Mouse (Mus musculus): Measurements from ENCODE around the gene Brsk2. TPM values are rescaled to one million over a fixed set of nuclear protein-coding genes. Genes with fewer than 3 reads are reported as not detected.

Gene Brsk2
- polyA plus RNA-seq, 1 experiment from 2014 or later = 11.4 TPM

DNA sequence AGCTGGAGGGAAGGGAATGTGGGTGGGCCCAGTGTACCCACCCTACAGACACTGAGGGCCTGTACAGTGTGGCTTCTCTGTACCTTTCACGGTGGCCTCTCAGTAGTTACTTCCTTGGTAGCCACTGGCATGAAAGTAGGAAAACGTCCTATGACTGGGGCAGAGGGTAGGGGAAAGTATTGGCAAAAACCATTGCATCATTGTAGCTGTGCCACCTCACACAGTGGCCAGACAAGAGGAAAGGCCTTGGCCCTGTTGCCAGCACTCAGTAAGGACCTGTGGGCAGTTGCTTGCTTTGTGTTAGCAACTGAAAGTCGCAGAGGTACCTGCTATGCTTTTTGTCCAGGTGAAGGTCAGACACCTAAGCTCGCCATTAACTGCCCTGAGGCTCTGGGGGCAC lies 44.6 kb downstream of the Brsk2 start:
- ATAC-seq (ENCODE audit: low FRiP score) (no peak), DNase-seq (ENCODE audit: low spot score, missing footprints) (no peak)
- H3K4me1 ChIP-seq (ENCODE audit: control insufficient read depth, insufficient read depth, low read length) = no peaks in the 10 kb centered on the region
- no peak overlapping the region for H3K4me2 ChIP-seq
- no peak overlapping the region for H3K27ac ChIP-seq (ENCODE audit: low read depth, low read length)
- H3K9ac ChIP-seq (ENCODE audit: low read length) = no peak overlapping the region
- H3K4me3 ChIP-seq (ENCODE audit: low read depth, low read length) = no peak overlapping the region
- H3K27me3 ChIP-seq (ENCODE audit: control insufficient read depth, insufficient read depth, low read length) = no peaks in the 10 kb centered on the region
- WGBS = 84% methylated on average over 4 of the region's 4 CpGs
- peaks cover 47% of the 10 kb centered on the region for H3K36me3 ChIP-seq (ENCODE audit: control insufficient read depth, insufficient read depth, low read length)
- no peaks in the 10 kb centered on the region for H3K9me3 ChIP-seq (ENCODE audit: control insufficient read depth, low read length)

DNA sequence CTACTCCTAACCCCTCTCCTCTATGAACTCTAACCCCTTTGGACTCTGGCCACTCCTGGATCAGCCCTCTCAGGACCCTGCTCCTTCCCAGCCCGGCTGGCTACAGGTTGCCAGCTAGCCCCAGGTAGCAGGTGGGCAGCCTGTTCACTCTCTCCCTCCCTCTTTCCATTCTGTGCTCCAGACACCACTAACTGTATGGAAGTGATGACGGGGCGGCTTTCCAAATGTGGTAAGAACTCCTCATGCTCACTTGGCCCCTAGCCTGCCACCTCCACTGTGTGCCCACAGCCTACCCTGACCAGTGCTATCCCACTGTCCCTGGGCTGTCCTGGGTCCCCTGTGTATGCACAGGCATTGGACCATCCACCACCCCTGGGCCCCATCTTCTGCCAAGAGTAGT lies 51.1 kb downstream of the Brsk2 start:
- Histone ChIP-seq H3K27me3 (ENCODE audit: control insufficient read depth, insufficient read depth, low read length) (no peaks in the 10 kb centered on the region), H3K4me1 (ENCODE audit: control insufficient read depth, insufficient read depth, low read length) (no peaks in the 10 kb centered on the region), H3K9me3 (ENCODE audit: control insufficient read depth, low read length) (no peaks in the 10 kb centered on the region), H3K4me3 (ENCODE audit: low read depth, low read length) (no peak overlapping the region), H3K36me3 (ENCODE audit: control insufficient read depth, insufficient read depth, low read length) (peaks cover 36% of the 10 kb centered on the region), H3K9ac (ENCODE audit: low read length) (no peak overlapping the region), H3K27ac (ENCODE audit: low read depth, low read length) (no peak overlapping the region), H3K4me2 (no peak overlapping the region)
- DNase-seq (ENCODE audit: low spot score, missing footprints) (no peak), ATAC-seq (ENCODE audit: low FRiP score) (no peak)
- WGBS = 100% methylated on average over 3 of the region's 3 CpGs

DNA sequence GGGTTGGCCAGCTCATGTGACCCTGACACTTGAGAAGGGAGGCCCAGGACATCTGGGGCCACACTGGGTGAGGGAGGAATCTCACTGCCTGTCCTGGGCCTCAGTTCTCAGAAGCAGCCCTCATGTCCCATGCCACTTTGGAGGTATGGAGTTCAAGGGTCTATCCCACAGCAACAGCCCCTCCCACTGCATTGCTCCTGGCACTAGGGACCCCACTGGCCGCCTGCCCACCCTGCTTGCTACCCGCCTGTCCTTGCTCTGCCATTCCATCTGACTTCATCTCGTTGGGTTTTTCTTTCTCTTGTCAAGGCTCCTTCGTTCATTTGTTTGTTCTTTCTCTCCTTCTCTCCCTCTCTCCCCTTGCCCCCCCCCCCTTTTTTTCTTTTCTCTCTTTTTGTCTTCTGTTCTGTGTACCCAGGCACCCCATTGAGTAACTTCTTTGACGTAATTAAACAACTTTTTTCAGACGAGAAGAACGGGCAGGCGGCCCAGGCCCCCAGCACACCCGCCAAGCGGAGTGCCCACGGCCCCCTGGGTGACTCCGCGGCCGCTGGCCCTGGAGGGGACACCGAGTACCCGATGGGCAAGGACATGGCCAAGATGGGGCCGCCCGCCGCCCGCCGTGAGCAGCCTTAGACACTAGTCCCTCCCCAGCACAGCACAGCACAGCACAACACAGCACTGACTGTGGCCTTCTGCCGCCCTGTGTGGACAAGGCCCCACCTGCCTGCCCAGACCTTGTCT lies 52.2 kb downstream of the Brsk2 start:
- H3K4me2 ChIP-seq = no peak overlapping the region
- H3K4me3 ChIP-seq (ENCODE audit: low read depth, low read length) = no peak overlapping the region
- H3K9me3 ChIP-seq (ENCODE audit: control insufficient read depth, low read length) = no peaks in the 10 kb centered on the region
- H3K9ac ChIP-seq (ENCODE audit: low read length) = no peak overlapping the region
- DNase-seq (ENCODE audit: low spot score, missing footprints) (no peak), ATAC-seq (ENCODE audit: low FRiP score) (no peak)
- no peaks in the 10 kb centered on the region for H3K4me1 ChIP-seq (ENCODE audit: control insufficient read depth, insufficient read depth, low read length)
- no peaks in the 10 kb centered on the region for H3K27me3 ChIP-seq (ENCODE audit: control insufficient read depth, insufficient read depth, low read length)
- peaks cover 31% of the 10 kb centered on the region for H3K36me3 ChIP-seq (ENCODE audit: control insufficient read depth, insufficient read depth, low read length)
- no peak overlapping the region for H3K27ac ChIP-seq (ENCODE audit: low read depth, low read length)
- 78% methylated on average over 20 of the region's 22 CpGs for whole genome bisulfite sequencing

DNA sequence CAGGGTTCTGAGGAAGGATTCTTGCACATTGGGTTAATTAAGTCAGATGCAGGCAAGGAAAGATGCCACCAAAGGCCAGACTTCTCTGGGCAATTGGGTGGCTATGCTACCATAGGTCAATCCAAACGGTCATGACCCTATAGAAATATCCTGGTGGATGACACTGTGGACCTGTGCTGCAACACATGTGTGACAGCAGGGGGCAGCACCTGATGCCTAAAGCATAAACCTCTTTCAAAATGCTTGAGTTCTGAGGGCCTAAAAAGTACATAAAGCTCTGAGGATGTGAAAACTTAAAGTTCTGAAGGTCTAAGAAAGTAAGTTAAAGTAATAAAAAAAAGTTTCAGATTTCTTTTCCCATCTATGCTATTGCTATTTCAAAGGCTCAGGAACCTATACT lies 67.0 kb downstream of the Brsk2 start:
- DNase-seq (ENCODE audit: low spot score, missing footprints) (peak; percentile 83), ATAC-seq (ENCODE audit: low FRiP score) (no peak)

DNA sequence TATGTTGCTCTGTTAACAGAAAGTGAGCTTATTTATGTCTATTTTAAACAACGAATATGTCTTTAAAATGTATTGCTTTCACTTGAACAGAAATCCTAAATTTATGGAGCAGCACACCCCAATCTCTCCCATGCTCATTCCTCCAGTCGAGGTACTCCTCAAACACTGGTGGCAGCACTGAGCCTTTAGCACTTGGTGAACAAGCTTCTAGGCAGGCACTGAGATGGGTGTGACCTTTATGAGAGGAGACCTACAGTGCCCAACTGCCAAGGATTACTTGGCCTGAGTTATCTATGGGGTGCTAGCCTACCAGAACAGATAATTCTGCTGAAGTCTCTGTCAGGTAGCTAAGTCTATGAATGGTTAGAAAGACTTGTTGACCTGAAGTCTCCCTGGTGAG lies 70.1 kb downstream of the Brsk2 start:
- WGBS = 60% methylated on average over 2 of the region's 2 CpGs
- no peak overlapping the region for H3K4me3 ChIP-seq (ENCODE audit: low read depth, low read length)
- ATAC-seq (ENCODE audit: low FRiP score) (no peak), DNase-seq (ENCODE audit: low spot score, missing footprints) (peak; percentile 82)
- no peak overlapping the region for H3K9ac ChIP-seq (ENCODE audit: low read length)
- no peak overlapping the region for H3K27ac ChIP-seq (ENCODE audit: low read depth, low read length)
- H3K9me3 ChIP-seq (ENCODE audit: control insufficient read depth, low read length) = no peaks in the 10 kb centered on the region
- no peaks in the 10 kb centered on the region; the same call in 1 of the 2 replicates for H3K36me3 ChIP-seq (ENCODE audit: control insufficient read depth, insufficient read depth, low read length)
- no peaks in the 10 kb centered on the region for H3K4me1 ChIP-seq (ENCODE audit: control insufficient read depth, insufficient read depth, low read length)
- H3K4me2 ChIP-seq = no peak overlapping the region
- H3K27me3 ChIP-seq (ENCODE audit: control insufficient read depth, insufficient read depth, low read length) = no peaks in the 10 kb centered on the region

More for the DNA sequence above, 67.0 kb downstream of the Brsk2 start:
- Histone ChIP-seq H3K4me1 (ENCODE audit: control insufficient read depth, insufficient read depth, low read length) (no peaks in the 10 kb centered on the region), H3K36me3 (ENCODE audit: control insufficient read depth, insufficient read depth, low read length) (no peaks in the 10 kb centered on the region; the same call in 1 of the 2 replicates), H3K27ac (ENCODE audit: low read depth, low read length) (no peak overlapping the region), H3K9me3 (ENCODE audit: control insufficient read depth, low read length) (no peaks in the 10 kb centered on the region), H3K4me2 (no peak overlapping the region), H3K4me3 (ENCODE audit: low read depth, low read length) (no peak overlapping the region), H3K27me3 (ENCODE audit: control insufficient read depth, insufficient read depth, low read length) (no peaks in the 10 kb centered on the region), H3K9ac (ENCODE audit: low read length) (no peak overlapping the region)
- 58% methylated on average over 1 of the region's 1 CpGs for WGBS

DNA sequence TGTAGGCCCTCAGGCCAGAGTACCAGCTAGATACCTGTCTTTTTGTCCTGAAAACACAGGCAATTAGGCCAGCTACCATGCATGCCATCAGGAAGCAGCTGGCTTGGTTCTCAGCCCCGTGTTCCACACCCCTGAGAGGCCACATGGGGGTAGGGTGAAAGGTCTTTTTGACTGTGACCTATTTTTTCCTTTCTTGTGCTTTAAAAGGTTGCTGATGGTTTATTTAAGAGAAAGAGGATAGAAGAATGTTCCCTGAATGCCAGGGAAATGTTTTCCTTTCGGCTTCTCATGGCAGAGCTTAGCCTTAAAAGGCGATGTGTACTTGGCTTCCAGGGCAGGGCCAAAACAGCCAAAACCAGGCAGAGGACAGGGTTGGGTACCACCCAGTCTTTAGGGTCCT lies 71.3 kb downstream of the Brsk2 start:
- 80% methylated on average over 3 of the region's 3 CpGs for WGBS
- Histone ChIP-seq H3K4me2 (no peak overlapping the region), H3K9ac (ENCODE audit: low read length) (no peak overlapping the region), H3K9me3 (ENCODE audit: control insufficient read depth, low read length) (no peaks in the 10 kb centered on the region), H3K27ac (ENCODE audit: low read depth, low read length) (no peak overlapping the region), H3K4me3 (ENCODE audit: low read depth, low read length) (no peak overlapping the region), H3K27me3 (ENCODE audit: control insufficient read depth, insufficient read depth, low read length) (no peaks in the 10 kb centered on the region), H3K36me3 (ENCODE audit: control insufficient read depth, insufficient read depth, low read length) (no peaks in the 10 kb centered on the region), H3K4me1 (ENCODE audit: control insufficient read depth, insufficient read depth, low read length) (no peaks in the 10 kb centered on the region)
- no peak for DNase-seq (ENCODE audit: low spot score, missing footprints)
- ATAC-seq (ENCODE audit: low FRiP score) = no peak

DNA sequence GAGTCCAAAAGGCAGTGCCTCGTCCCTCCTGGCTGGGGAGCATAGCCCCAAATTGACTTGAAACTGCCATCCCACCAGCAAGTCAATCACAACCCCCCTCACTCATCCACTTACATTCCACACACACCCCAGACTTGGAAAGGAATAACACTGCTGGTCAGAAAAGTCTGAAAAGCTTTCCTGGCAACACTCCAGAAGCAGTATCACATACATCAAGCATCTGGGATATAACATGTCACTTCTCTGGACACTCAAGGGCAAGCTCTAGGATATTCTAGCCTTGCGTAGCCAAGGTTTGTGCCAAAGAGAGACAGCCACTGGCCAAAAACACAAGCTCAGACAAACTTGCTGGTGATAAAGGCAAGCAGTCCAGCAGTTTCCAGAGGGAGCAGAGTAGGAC lies 75.6 kb downstream of the Brsk2 start:
- H3K4me3 ChIP-seq (ENCODE audit: low read depth, low read length) = no peak overlapping the region
- no peaks in the 10 kb centered on the region for H3K27me3 ChIP-seq (ENCODE audit: control insufficient read depth, insufficient read depth, low read length)
- H3K9ac ChIP-seq (ENCODE audit: low read length) = no peak overlapping the region
- DNase-seq (ENCODE audit: low spot score, missing footprints) (peak; percentile 57), ATAC-seq (ENCODE audit: low FRiP score) (no peak)
- H3K27ac ChIP-seq (ENCODE audit: low read depth, low read length) = no peak overlapping the region
- H3K4me1 ChIP-seq (ENCODE audit: control insufficient read depth, insufficient read depth, low read length) = no peaks in the 10 kb centered on the region
- WGBS = 97% methylated on average over 2 of the region's 2 CpGs
- H3K36me3 ChIP-seq (ENCODE audit: control insufficient read depth, insufficient read depth, low read length) = no peaks in the 10 kb centered on the region
- no peaks in the 10 kb centered on the region for H3K9me3 ChIP-seq (ENCODE audit: control insufficient read depth, low read length)
- no peak overlapping the region for H3K4me2 ChIP-seq

DNA sequence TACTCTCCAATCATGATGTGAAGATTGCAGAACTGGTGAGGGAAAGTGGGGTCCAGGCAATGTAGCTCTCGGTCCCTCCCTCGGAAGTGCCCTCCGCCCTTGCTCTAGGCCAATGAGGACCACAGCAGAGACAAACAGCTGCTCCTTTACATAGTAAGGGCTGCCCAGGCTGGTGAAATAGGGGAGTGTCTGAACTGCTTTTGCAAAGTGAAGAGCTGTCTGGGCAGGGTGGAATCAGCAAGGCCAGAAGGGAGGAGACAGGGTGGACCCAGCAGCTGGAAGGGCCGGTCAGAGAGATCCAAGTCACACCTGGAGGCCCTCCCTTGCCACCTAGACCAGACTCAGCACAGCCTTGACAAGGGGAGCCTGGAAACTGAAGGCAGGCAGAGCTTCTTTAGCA lies 76.4 kb downstream of the Brsk2 start:
- no peak overlapping the region for H3K9ac ChIP-seq (ENCODE audit: low read length)
- H3K4me3 ChIP-seq (ENCODE audit: low read depth, low read length) = no peak overlapping the region
- H3K9me3 ChIP-seq (ENCODE audit: control insufficient read depth, low read length) = no peaks in the 10 kb centered on the region
- H3K27me3 ChIP-seq (ENCODE audit: control insufficient read depth, insufficient read depth, low read length) = no peaks in the 10 kb centered on the region
- ATAC-seq (ENCODE audit: low FRiP score) (no peak), DNase-seq (ENCODE audit: low spot score, missing footprints) (no peak)
- no peak overlapping the region for H3K4me2 ChIP-seq
- H3K4me1 ChIP-seq (ENCODE audit: control insufficient read depth, insufficient read depth, low read length) = no peaks in the 10 kb centered on the region
- no peak overlapping the region for H3K27ac ChIP-seq (ENCODE audit: low read depth, low read length)
- WGBS = 90% methylated on average over 4 of the region's 4 CpGs
- H3K36me3 ChIP-seq (ENCODE audit: control insufficient read depth, insufficient read depth, low read length) = no peaks in the 10 kb centered on the region

DNA sequence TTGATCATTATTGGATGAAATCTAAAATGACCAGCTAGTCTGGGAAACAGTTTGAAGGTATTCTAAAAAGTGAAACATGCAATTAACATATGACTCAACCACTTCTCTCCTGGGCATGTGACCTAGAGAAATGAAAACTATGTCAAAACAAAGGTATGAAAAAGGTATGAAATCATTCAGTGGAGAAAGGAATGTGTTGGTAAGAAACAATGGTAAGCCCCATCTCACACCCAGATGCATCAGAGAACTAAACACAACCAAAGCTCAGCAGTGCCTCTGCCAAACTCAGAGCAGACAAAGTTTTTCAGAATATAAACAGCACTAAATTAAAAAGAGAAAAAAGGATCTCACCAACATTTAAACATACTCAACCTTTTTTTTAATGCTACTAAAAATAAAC lies 80.5 kb downstream of the Brsk2 start:
- Histone ChIP-seq H3K36me3 (ENCODE audit: control insufficient read depth, insufficient read depth, low read length) (no peaks in the 10 kb centered on the region), H3K9ac (ENCODE audit: low read length) (no peak overlapping the region), H3K27me3 (ENCODE audit: control insufficient read depth, insufficient read depth, low read length) (no peaks in the 10 kb centered on the region), H3K4me1 (ENCODE audit: control insufficient read depth, insufficient read depth, low read length) (no peaks in the 10 kb centered on the region), H3K27ac (ENCODE audit: low read depth, low read length) (no peak overlapping the region), H3K4me2 (no peak overlapping the region), H3K4me3 (ENCODE audit: low read depth, low read length) (no peak overlapping the region), H3K9me3 (ENCODE audit: control insufficient read depth, low read length) (no peaks in the 10 kb centered on the region)
- ATAC-seq (ENCODE audit: low FRiP score) (no peak), DNase-seq (ENCODE audit: low spot score, missing footprints) (no peak)
